22 mouse cellular contexts compared by ENCODE assay signal in genomic region chr10:70987396-70987795, GRCm38 (mm10).
A peak's percentile ranks its signal among the peaks of the same experiment; 100 is the strongest.
DNase-seq lines count a peak whose midpoint lies in the region; ATAC-seq and TF ChIP-seq lines count a peak whose summit lies in the region.
"Had no signal": no experiment of that assay in that cellular context is flagged by ENCODE, and none has a peak within 500 bp of the region (broad histone marks: within the 10 kb centered on the region; RNA-seq: fewer than 3 reads in every experiment).

No protein-coding gene starts in this region.

- peaks cover 4% of the 10 kb centered on the region; the same call in 1 of the 2 replicates for H3K4me1 ChIP-seq in cerebellum, adult 2 months (ENCODE audit: control insufficient read depth, insufficient read depth, low read length)
- H3K4me1 ChIP-seq: forebrain, embryonic 13.5 days; forebrain, embryonic 15.5 days had no signal

- H3K27me3 ChIP-seq in cerebellum, adult 2 months (ENCODE audit: control insufficient read depth, insufficient read depth, low read length), result no peaks in the 10 kb centered on the region
- H3K27me3 ChIP-seq: CH12.LX; embryonic facial prominence, embryonic 12.5 days; forebrain, embryonic 13.5 days; forebrain, embryonic 15.5 days; Patski had no signal

- no peak overlapping the region for H3K4me3 ChIP-seq in cerebellum, adult 2 months (replicated peaks; ENCODE audit: insufficient read depth, low read depth, low read length)
- H3K4me3 ChIP-seq: embryonic facial prominence, embryonic 10.5 days; embryonic facial prominence, embryonic 12.5 days; forebrain, embryonic 13.5 days; forebrain, embryonic 15.5 days had no signal

- TF ChIP-seq CTCF in cerebellum, adult 2 months (IDR thresholded peaks at IDR 0.05; ENCODE audit: borderline replicate concordance, insufficient read depth, low read depth, low read length), result no peak

- intact Hi-C loops in left cerebral cortex, postnatal 4 days (cut with DNase I), result no loop called here

- H3K27ac ChIP-seq in cerebellum, adult 2 months (ENCODE audit: insufficient read depth, low read length), result no peak overlapping the region
- H3K27ac ChIP-seq: embryonic facial prominence, embryonic 10.5 days; embryonic facial prominence, embryonic 12.5 days; forebrain, embryonic 13.5 days; forebrain, embryonic 15.5 days had no signal

- no peak for ATAC-seq in cerebellum, adult (ENCODE audit: insufficient number of reproducible peaks, low FRiP score, low TSS enrichment)
- ATAC-seq: activated CD4-positive, CD25-positive, alpha-beta regulatory T cell, adult 4 months; CD4-positive, CD25-positive, alpha-beta regulatory T cell, adult 4 months; forebrain, embryonic 13.5 days; forebrain, embryonic 15.5 days; forebrain, postnatal 0 days; Patski had no signal

- no peak for TF ChIP-seq POLR2A in cerebellum, adult 2 months (IDR thresholded peaks at IDR 0.05; ENCODE audit: borderline replicate concordance, insufficient read depth, low read length)

- peak; percentile 11 to 13 for DNase-seq in cerebellum, adult 2 months
- DNase-seq in cerebellum, adult 18-20 months, result no peak
- DNase-seq in cerebellum, postnatal 10 days, result peak; percentile 50 to 74
- peak; percentile 6 to 24 for DNase-seq in cerebellum, postnatal 25 days
- DNase-seq in cerebellum, adult 9-10 months, result no peak
- peak; percentile 39 for DNase-seq in left cerebral cortex, postnatal 4 days
- DNase-seq in left cerebral cortex, adult 9 months (ENCODE audit: low spot score in 2 of 2), result no peak
- DNase-seq: adrenal gland, adult 8-10 months; adrenal gland, postnatal 14 days; adrenal gland, postnatal 36 days; B cell, adult 2 months; cerebellum, adult 11 months; forebrain, postnatal 0 days had no signal

- 22% methylated on average over 5 of the region's 5 CpGs for WGBS in cerebellum, adult 2 months

Comparison
In these comparisons a context has a peak if more than half of its experiments do, and no peak if none do; other contexts are left out.
1. DNase-seq: peak in cerebellum, adult 2 months (2 of 2), cerebellum, postnatal 10 days (2 of 2), cerebellum, postnatal 25 days (2 of 2) and left cerebral cortex, postnatal 4 days (single experiment); none in cerebellum, adult 18-20 months (0 of 2), cerebellum, adult 9-10 months (single experiment) and left cerebral cortex, adult 9 months (0 of 2).